Mouse (Mus musculus) kidney, embryonic 14.5 days (tissue): ENCODE results near the gene Pla2g4d. TPM values are rescaled to one million over a fixed set of nuclear protein-coding genes. Genes with fewer than 3 reads are reported as not detected.
"Not testable (repeated sequence)": the region's sequence is repeated elsewhere in the genome, so short reads cannot be mapped to it uniquely, and the experiment has no call there.

Experiments used
- ATAC-seq: fragments of 200-750 bp; cut with Nextera tagmentation; 2 replicates; pipeline ENCODE4 v1.8.0; 2017; ENCODE audit warnings: moderate number of reproducible peaks, mild to moderate bottlenecking, moderate TSS enrichment, moderate library complexity; ENCODE audit not compliant: low FRiP score, low TSS enrichment
- H3K27ac ChIP-seq: fragments of 300-500 bp; sonication (generic); 2 replicates; pipeline ENCODE4 v1.5.1; 2014; ENCODE audit warnings: low read depth, mild to moderate bottlenecking, low read length, moderate library complexity, mixed read lengths
- H3K27me3 ChIP-seq: fragments of 300-500 bp; sonication (generic); 2 replicates; pipeline ENCODE4 v1.6.1; 2014; ENCODE audit warnings: mild to moderate bottlenecking, low read length; ENCODE audit not compliant: control insufficient read depth, insufficient read depth
- H3K36me3 ChIP-seq: fragments of 300-500 bp; sonication (generic); 2 replicates; pipeline ENCODE4 v1.6.1; 2014; ENCODE audit warnings: low read length, mixed read lengths; ENCODE audit not compliant: control insufficient read depth, insufficient read depth
- H3K4me1 ChIP-seq: fragments of 300-500 bp; sonication (generic); 2 replicates; pipeline ENCODE4 v1.6.1; 2014; ENCODE audit warnings: low read length, mixed read lengths; ENCODE audit not compliant: control insufficient read depth, insufficient read depth
- H3K4me2 ChIP-seq: fragments of 300-500 bp; sonication (generic); replicated peaks from 2 replicates; pipeline ENCODE4 v1.6.1; 2014; ENCODE audit warnings: low read depth, mild to moderate bottlenecking, low read length
- H3K4me3 ChIP-seq: fragments of 300-500 bp; sonication (generic); 2 replicates; pipeline ENCODE4 v1.5.1; 2014; ENCODE audit warnings: mild to moderate bottlenecking, low read length
- H3K9ac ChIP-seq: fragments of 300-500 bp; sonication (generic); 2 replicates; pipeline ENCODE4 v1.6.1; 2014; ENCODE audit warnings: low read depth, mild to moderate bottlenecking, low read length, moderate library complexity
- H3K9me3 ChIP-seq: fragments of 300-500 bp; sonication (generic); 2 replicates; pipeline ENCODE4 v1.6.1; 2016; ENCODE audit warnings: low read length; ENCODE audit not compliant: control insufficient read depth
- WGBS: fragments of 180-500 bp; shearing (Covaris S2); extraction: QIAGEN DNeasy Blood & Tissue Kit; methylation state at CpG from one replicate; pipeline ENCODE4 v1.1.7; 2014; 5-methylcytosine and 5-hydroxymethylcytosine counted together
- polyA plus RNA-seq: library from polyadenylated mRNA; unstranded; fragments of >200 nt; fragmentation: Nextera tagmentation; extraction: Ambion mirVana; gene quantifications from 2 replicates; pipeline ENCODE4 v1.2.1, GENCODE M21; 2014

The Pla2g4d gene
- polyA plus RNA-seq, 1 experiment from 2014 or later, result not detected

DNA sequence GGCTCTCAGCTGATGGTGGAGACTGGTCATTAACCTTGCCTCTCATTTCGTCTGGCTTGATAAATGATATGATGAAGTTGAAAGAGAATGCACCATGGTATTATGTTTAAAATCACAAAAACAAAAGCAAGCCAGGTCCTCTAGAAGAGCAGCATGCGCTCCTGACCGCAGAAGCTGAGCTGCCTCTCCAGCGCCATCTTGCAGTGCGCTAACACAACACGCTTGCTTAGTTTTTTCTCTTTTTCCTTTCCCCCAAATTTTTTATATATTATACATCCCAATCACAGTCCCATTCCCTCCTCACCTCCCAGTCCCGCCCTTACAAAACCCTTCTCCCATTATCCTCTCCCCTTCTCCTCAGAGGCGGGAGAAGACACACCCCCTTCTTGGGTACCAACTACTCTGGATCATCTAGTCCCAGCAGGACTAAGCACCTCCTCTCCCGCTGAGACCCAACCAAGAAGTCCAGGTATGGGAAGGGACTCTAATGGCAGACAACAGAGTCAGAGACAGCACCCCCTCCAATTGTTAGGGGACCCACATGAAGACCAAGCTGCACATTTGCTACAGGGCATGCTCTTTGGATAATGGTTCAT is 43.5 kb downstream of the Pla2g4d start:
- Histone ChIP-seq H3K4me2 (peak overlapping the region; percentile 70), H3K27ac (no peak overlapping the region), H3K4me1 (no peaks in the 10 kb centered on the region; the same call in 1 of the 2 replicates), H3K9ac (peak overlapping the region; percentile 48), H3K27me3 (peaks cover 9% of the 10 kb centered on the region; the same call in 1 of the 2 replicates), H3K9me3 (no peaks in the 10 kb centered on the region), H3K36me3 (no peaks in the 10 kb centered on the region), H3K4me3 (peak overlapping the region; percentile 39)
- 10% methylated on average over 9 of the region's 9 CpGs for WGBS
- ATAC-seq, result peak; percentile 46; the same call in 1 of the 2 replicates

DNA sequence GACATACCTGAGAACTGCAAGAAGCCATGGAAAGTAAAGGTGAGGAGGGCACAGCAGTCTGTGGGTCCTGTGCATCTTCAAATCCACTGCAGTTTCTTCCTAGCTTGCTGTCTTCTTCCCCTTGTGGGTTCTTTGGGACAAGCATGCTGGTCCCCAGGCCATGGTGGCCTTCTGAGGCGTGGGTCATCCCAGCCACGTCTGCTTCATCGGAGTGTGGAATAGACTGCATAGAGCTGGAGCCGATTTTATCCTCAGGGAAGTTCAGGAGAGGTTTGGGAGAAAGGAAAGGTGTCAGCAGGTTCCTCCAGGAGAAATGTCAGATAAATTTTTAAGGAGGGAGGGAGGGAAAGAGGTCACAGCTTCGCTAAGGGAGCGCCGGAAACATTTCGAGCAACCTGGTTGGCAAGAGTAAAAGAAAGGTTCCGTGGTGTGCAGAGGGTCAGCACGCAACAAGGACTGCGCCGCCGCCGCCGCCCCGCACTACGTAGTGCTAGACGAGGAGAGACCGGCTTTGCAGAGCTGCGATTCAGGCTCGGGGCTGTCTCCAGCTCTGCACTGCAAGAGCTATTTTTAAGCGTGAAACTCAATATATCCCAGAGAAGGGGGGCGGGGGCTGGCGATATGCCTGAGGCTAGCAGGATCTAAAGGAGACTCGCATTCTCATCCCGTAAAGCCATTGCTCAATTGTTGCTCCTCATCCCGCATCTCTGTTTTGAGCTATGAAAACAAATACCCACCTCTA is 44.1 kb downstream of the Pla2g4d start, which contains the start of gene Pla2g4e:
Pla2g4e (minus strand) TSS at position 657 of the 742 bp plus-strand sequence.
- Histone ChIP-seq H3K4me3 (peak within 1 kb of the TSS; percentile 39), H3K9ac (peak within 1 kb of the TSS; percentile 48), H3K9me3 (no peaks in the 10 kb centered on the region), H3K27me3 (peaks cover 9% of the 10 kb centered on the region; the same call in 1 of the 2 replicates), H3K4me1 (no peaks in the 10 kb centered on the region; the same call in 1 of the 2 replicates), H3K36me3 (no peaks in the 10 kb centered on the region), H3K4me2 (peak within 1 kb of the TSS; percentile 70), H3K27ac (no peak within 1 kb of the TSS)
- 6% methylated on average over 27 of the region's 27 CpGs for WGBS
- ATAC-seq, result peak; percentile 69; the same call in 1 of the 2 replicates

DNA sequence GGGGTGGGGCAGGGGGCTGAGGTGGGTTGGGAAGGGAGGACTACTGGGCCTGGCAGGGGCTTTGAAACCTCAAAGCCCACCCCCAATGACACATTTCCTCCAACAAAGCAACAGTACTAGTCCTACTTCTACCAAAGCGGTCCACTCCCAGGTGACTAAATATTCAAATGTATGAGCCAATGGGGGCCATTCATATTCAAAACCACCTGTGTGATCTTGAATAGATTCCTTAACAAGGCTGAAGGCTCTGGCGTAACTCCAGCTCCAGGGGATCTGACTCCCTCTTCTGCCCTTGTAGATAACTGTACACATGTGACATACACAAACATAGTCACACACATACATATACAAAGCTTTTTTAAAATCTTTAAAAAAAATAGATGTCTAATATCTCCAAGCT is 45.0 kb downstream of the Pla2g4d start:
- no peak for ATAC-seq
- no peak overlapping the region for H3K4me3 ChIP-seq
- no peaks in the 10 kb centered on the region for H3K36me3 ChIP-seq
- peaks cover 9% of the 10 kb centered on the region; the same call in 1 of the 2 replicates for H3K27me3 ChIP-seq
- no peak overlapping the region for H3K4me2 ChIP-seq
- H3K27ac ChIP-seq, result no peak overlapping the region
- H3K9ac ChIP-seq, result no peak overlapping the region
- 91% methylated on average over 2 of the region's 2 CpGs for WGBS
- no peaks in the 10 kb centered on the region; the same call in 1 of the 2 replicates for H3K4me1 ChIP-seq
- H3K9me3 ChIP-seq, result no peaks in the 10 kb centered on the region

DNA sequence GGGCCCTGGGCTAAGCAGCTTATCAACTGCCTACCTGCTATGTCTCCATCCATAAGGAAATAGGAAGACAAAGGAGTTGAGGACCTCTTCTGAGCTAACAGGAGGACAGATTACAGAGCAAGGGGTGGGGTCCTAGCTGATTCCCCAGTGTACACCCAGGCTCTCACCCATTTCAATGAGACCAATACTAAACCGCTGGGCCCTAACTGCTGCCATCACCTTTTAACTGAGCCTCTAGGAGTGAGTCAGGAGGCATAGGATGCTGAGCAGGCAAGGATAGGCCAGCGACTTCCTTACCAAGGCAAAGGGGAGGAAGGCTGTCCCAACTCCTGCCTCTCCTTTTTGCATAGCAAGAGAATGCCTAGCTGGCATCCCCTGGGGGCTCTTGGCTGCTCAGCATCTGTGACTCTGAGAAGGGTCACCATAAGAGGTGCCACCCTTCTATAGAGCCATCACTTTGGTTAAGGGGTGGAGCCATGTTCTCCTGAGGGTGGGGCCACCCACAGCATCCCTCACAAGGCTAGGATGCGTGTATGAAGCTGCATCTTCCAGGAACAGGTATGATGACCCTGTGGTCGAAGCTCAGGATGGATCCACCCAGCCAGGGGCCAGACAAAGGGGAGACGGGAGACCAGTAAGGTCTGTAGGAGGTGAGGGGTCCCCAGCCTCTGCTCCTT is 46.1 kb downstream of the Pla2g4d start:
- Histone ChIP-seq H3K4me2 (no peak overlapping the region), H3K4me1 (no peaks in the 10 kb centered on the region; the same call in 1 of the 2 replicates), H3K9ac (no peak overlapping the region), H3K27ac (no peak overlapping the region), H3K4me3 (no peak overlapping the region), H3K36me3 (no peaks in the 10 kb centered on the region), H3K27me3 (peaks cover 9% of the 10 kb centered on the region; the same call in 1 of the 2 replicates), H3K9me3 (no peaks in the 10 kb centered on the region)
- WGBS, result 77% methylated on average over 5 of the region's 5 CpGs
- ATAC-seq, result no peak

DNA sequence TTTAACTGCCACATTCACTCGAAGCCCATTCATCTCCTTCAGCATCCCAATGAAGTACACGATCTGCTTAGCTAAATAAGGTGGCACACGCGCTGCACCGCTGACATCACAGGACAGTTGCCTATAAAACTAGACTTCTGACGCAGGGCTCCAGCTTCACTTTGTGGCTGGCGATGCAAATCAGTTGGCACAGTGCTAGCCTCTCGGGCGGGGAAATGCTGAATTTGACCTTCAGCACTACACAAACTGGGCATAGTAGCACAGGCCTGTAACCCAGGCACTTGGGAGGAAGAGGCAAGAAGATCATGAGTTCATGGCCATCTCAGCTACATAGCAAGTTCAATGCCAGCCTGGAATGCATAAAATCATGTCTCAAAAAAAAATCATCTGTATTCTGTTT is 50.3 kb downstream of the Pla2g4d start:
- ATAC-seq, H3K9ac ChIP-seq, H3K4me3 ChIP-seq, H3K36me3 ChIP-seq, H3K4me2 ChIP-seq, H3K9me3 ChIP-seq, H3K4me1 ChIP-seq, H3K27ac ChIP-seq, H3K27me3 ChIP-seq: not testable (repeated sequence)
- 87% methylated on average over 8 of the region's 9 CpGs for WGBS

DNA sequence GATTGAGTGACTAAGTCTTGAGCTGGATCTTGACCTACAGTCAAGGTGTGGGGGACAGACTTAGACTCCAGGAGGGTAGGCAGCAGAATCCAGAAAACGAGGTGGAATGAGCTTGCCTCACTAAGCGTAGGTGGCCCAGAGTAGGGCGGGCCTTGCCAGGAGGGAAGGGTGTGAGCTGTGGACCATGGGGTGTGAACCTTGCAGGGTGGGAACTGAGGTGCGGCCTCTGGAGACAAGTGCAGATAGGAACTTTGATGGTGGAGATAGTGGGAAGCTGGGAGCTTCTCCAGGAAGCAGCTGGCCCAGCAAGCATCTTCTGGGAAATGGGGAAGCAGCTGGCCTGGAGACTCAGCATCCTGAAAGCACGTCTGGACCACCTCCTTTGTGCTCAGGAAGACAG is 51.2 kb downstream of the Pla2g4d start:
- no peaks in the 10 kb centered on the region for H3K9me3 ChIP-seq
- no peaks in the 10 kb centered on the region for H3K36me3 ChIP-seq
- no peak overlapping the region for H3K4me2 ChIP-seq
- no peaks in the 10 kb centered on the region for H3K4me1 ChIP-seq
- H3K27ac ChIP-seq, result no peak overlapping the region
- no peak for ATAC-seq
- WGBS, result 73% methylated on average over 5 of the region's 5 CpGs
- H3K9ac ChIP-seq, result no peak overlapping the region
- peaks cover under 1% of the 10 kb centered on the region; the same call in 1 of the 2 replicates for H3K27me3 ChIP-seq
- H3K4me3 ChIP-seq, result no peak overlapping the region

DNA sequence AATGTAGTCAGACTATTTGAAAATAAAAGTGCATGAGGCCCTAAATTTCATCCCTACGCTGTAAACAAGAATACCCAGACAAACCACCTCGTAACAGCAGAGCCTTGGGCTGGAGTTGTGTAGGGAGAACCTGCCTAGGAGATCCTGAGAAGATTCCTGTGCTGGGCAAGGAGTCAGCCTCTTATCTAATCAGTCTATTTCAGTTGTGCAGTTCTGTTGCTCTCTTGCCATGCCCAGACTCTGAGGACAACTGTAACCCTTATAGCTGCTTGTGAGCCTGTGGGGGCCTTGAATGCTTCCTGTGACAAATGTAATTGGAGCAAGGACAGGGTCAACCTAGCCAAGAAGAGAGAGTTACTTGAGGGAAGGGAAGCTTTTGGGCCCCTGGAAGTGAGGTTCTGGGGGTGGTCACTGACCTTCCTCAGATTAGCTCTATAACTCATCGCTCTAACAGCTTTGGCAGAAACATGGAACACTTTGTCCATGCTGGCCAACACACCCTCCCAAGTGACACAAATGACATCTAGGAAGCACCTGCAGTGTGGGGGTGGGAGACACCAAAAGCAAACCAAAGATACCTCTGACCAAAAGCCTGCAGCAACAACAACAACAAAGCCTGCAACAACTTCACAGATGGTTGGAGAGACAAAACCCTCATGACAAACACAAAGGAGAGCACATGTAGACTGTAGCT is 52.9 kb downstream of the Pla2g4d start:
- Histone ChIP-seq H3K36me3 (no peaks in the 10 kb centered on the region), H3K27ac (no peak overlapping the region), H3K4me3 (no peak overlapping the region), H3K4me1 (no peaks in the 10 kb centered on the region), H3K4me2 (no peak overlapping the region), H3K27me3 (no peaks in the 10 kb centered on the region), H3K9ac (no peak overlapping the region), H3K9me3 (no peaks in the 10 kb centered on the region)
- no peak for ATAC-seq
- WGBS, result 88% methylated on average over 3 of the region's 3 CpGs

DNA sequence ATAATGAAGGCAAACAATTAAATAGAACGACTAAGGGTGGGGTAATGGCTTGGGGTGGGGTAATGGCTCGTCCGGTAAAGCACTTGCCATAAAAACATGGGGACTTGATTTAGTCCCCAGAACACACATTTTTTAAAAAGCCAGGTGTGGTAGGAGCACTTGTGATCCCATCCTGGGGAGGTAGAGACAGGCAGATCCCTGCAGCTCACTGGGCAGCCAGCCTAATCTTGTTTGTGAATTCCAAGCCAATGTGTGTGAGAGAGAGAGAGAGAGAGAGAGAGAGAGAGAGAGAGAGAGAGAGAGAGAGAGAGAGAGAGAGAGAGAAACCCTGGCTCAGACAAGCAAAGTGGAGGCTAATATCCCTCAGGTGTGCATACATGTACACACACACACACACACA is 53.6 kb downstream of the Pla2g4d start:
- Histone ChIP-seq H3K27ac (no peak overlapping the region), H3K27me3 (no peaks in the 10 kb centered on the region), H3K9me3 (no peaks in the 10 kb centered on the region), H3K36me3 (no peaks in the 10 kb centered on the region), H3K4me2 (no peak overlapping the region), H3K4me3 (no peak overlapping the region), H3K9ac (no peak overlapping the region), H3K4me1 (no peaks in the 10 kb centered on the region)
- ATAC-seq, result no peak
- WGBS, result 64% methylated on average over 3 of the region's 3 CpGs
